In genomic region chr2:165405351-165405750, GRCm38 (mm10) we compare ENCODE assay signal across 10 mouse cellular contexts. TPM values are rescaled to one million over a fixed set of nuclear protein-coding genes. Genes with fewer than 3 reads are reported as not detected.
DNase-seq lines count a peak whose midpoint lies in the region; ATAC-seq and TF ChIP-seq lines count a peak whose summit lies in the region.
"Had no signal": no experiment of that assay in that cellular context is flagged by ENCODE, and none has a peak within 500 bp of the region (broad histone marks: within the 10 kb centered on the region; RNA-seq: fewer than 3 reads in every experiment).

No protein-coding gene starts in this region.

- peaks cover 14% of the 10 kb centered on the region for H3K4me1 ChIP-seq in midbrain, embryonic 10.5 days
- H3K4me1 ChIP-seq in midbrain, postnatal 0 days (ENCODE audit: insufficient read depth, low read length), result no peaks in the 10 kb centered on the region
- peaks cover 26% of the 10 kb centered on the region for H3K4me1 ChIP-seq in heart, embryonic 13.5 days
- no peaks in the 10 kb centered on the region; the same call in none of the 2 replicates for H3K4me1 ChIP-seq in lung, embryonic 16.5 days (replicated peaks; ENCODE audit: control insufficient read depth, insufficient read depth, low read length)

- 65% methylated on average over 6 of the region's 6 CpGs for WGBS in midbrain, embryonic 10.5 days
- 60% methylated on average over 6 of the region's 6 CpGs for WGBS in midbrain, postnatal 0 days
- 35% methylated on average over 6 of the region's 6 CpGs for WGBS in heart, embryonic 13.5 days
- 21% methylated on average over 6 of the region's 6 CpGs for WGBS in lung, embryonic 16.5 days

- no peaks in the 10 kb centered on the region; the same call in 1 of the 2 replicates for H3K27me3 ChIP-seq in midbrain, embryonic 10.5 days (ENCODE audit: low read depth, poor library complexity, severe bottlenecking)
- no peaks in the 10 kb centered on the region for H3K27me3 ChIP-seq in midbrain, postnatal 0 days (ENCODE audit: insufficient read depth, low read length)
- no peaks in the 10 kb centered on the region for H3K27me3 ChIP-seq in heart, embryonic 13.5 days (replicated peaks)
- H3K27me3 ChIP-seq in lung, embryonic 16.5 days (ENCODE audit: control insufficient read depth, insufficient read depth, low read depth, low read length), result no peaks in the 10 kb centered on the region

- no peak overlapping the region for H3K4me3 ChIP-seq in midbrain, embryonic 10.5 days
- H3K4me3 ChIP-seq in midbrain, postnatal 0 days (ENCODE audit: low read depth, low read length), result no peak overlapping the region
- H3K4me3 ChIP-seq in heart, embryonic 13.5 days, result no peak overlapping the region
- H3K4me3 ChIP-seq in lung, embryonic 16.5 days (ENCODE audit: low read length), result no peak overlapping the region

- no peak for TF ChIP-seq CTCF in midbrain, postnatal 0 days (IDR thresholded peaks at IDR 0.05)

- H3K9me3 ChIP-seq in midbrain, embryonic 10.5 days (replicated peaks), result no peaks in the 10 kb centered on the region
- H3K9me3 ChIP-seq in midbrain, postnatal 0 days (ENCODE audit: low read length), result no peaks in the 10 kb centered on the region
- no peaks in the 10 kb centered on the region for H3K9me3 ChIP-seq in heart, embryonic 13.5 days
- H3K9me3 ChIP-seq in lung, embryonic 16.5 days (ENCODE audit: control insufficient read depth, low read length), result no peaks in the 10 kb centered on the region

- H3K9ac ChIP-seq in midbrain, postnatal 0 days (replicated peaks; ENCODE audit: low read length, poor library complexity, severe bottlenecking), result no peak overlapping the region
- H3K9ac ChIP-seq in heart, embryonic 13.5 days, result no peak overlapping the region
- no peak overlapping the region for H3K9ac ChIP-seq in lung, embryonic 16.5 days (ENCODE audit: low read length)

- DNase-seq in midbrain, embryonic 10.5 days (ENCODE audit: low spot score), result no peak
- DNase-seq in midbrain, postnatal 0 days (ENCODE audit: low spot score), result no peak
- DNase-seq in thymus, adult 18-20 months, result no peak
- no peak for DNase-seq in natural killer cell, adult 2 months (ENCODE audit: low spot score in 2 of 2)
- no peak for DNase-seq in gastrocnemius, postnatal 14 days
- no peak for DNase-seq in layer of hippocampus, postnatal 36 days

- H3K27ac ChIP-seq in midbrain, embryonic 10.5 days (replicated peaks), result 0 out of 2 replicates have a peak overlapping the region, but pooled peaks have one; percentile 33
- no peak overlapping the region for H3K27ac ChIP-seq in midbrain, postnatal 0 days (ENCODE audit: low read depth, low read length)
- peak overlapping the region; percentile 48 for H3K27ac ChIP-seq in heart, embryonic 13.5 days (replicated peaks)
- no peak overlapping the region; the same call in 1 of the 2 replicates for H3K27ac ChIP-seq in lung, embryonic 16.5 days (ENCODE audit: low read length)

- no peaks in the 10 kb centered on the region for H3K36me3 ChIP-seq in midbrain, embryonic 10.5 days
- H3K36me3 ChIP-seq in midbrain, postnatal 0 days (ENCODE audit: insufficient read depth, low read length), result no peaks in the 10 kb centered on the region
- H3K36me3 ChIP-seq in heart, embryonic 13.5 days, result no peaks in the 10 kb centered on the region
- no peaks in the 10 kb centered on the region for H3K36me3 ChIP-seq in lung, embryonic 16.5 days (ENCODE audit: control insufficient read depth, insufficient read depth, low read length)

- H3K4me2 ChIP-seq in midbrain, postnatal 0 days (ENCODE audit: low read depth, low read length, poor library complexity, severe bottlenecking), result no peak overlapping the region
- H3K4me2 ChIP-seq in heart, embryonic 13.5 days, result no peak overlapping the region
- no peak overlapping the region for H3K4me2 ChIP-seq in lung, embryonic 16.5 days (ENCODE audit: low read depth, low read length)

- no peak for ATAC-seq in midbrain, postnatal 0 days (ENCODE audit: low FRiP score)
- no peak for ATAC-seq in heart, embryonic 13.5 days (ENCODE audit: extremely low read depth, insufficient number of reproducible peaks, low FRiP score, low TSS enrichment)
- ATAC-seq in lung, embryonic 16.5 days (ENCODE audit: low read depth), result peak; percentile 63; the same call in 1 of the 2 replicates

- intact Hi-C loops in gastrocnemius, postnatal 14 days (cut with DNase I; ENCODE audit: low total_unique reads), result no loop called here

RNA-seq across cellular contexts. Expression of gene Ocstamp, which starts 5.1 kb away (rescaled TPM):
- polyA plus RNA-seq in midbrain, embryonic 10.5 days (2016; fragmentation: Nextera tagmentation; extraction: Ambion mirVana), result 0.06 and 0.07 TPM in 2 replicates
- not detected in 2 replicates for total RNA-seq in midbrain, postnatal 0 days (2014; rRNA removed)
- polyA plus RNA-seq in midbrain, postnatal 0 days (2015; fragmentation: Nextera tagmentation; extraction: Ambion mirVana), result 0.04 and 0.06 TPM in 2 replicates
- 0.18 TPM in 1 of 2 replicates, not detected in the other for polyA plus RNA-seq in heart, embryonic 13.5 days (2015; fragmentation: Nextera tagmentation; extraction: Ambion mirVana)
- 0.18 TPM in 1 of 2 replicates, not detected in the other for polyA plus RNA-seq in lung, embryonic 16.5 days (2015; fragmentation: Nextera tagmentation; extraction: Ambion mirVana)
- total RNA-seq in gastrocnemius, postnatal 14 days (2021), result under 1 TPM; 0.11 to 0.18 TPM
- total RNA-seq in layer of hippocampus, postnatal 36 days (2021), result not detected
- total RNA-seq: MEL; neutrophil, adult 5-6 weeks had no signal

RNA-seq across cellular contexts. Expression of gene Zfp334, which starts 17.3 kb away (rescaled TPM):
- 19.9 and 23.1 TPM in 2 replicates for polyA plus RNA-seq in midbrain, embryonic 10.5 days (2016; fragmentation: Nextera tagmentation; extraction: Ambion mirVana)
- total RNA-seq in midbrain, postnatal 0 days (2014; rRNA removed), result 15.1 and 18.2 TPM in 2 replicates
- polyA plus RNA-seq in midbrain, postnatal 0 days (2015; fragmentation: Nextera tagmentation; extraction: Ambion mirVana), result 4.2 TPM in 2 replicates
- 5.1 and 5.2 TPM in 2 replicates for polyA plus RNA-seq in heart, embryonic 13.5 days (2015; fragmentation: Nextera tagmentation; extraction: Ambion mirVana)
- 5.9 and 6.6 TPM in 2 replicates for polyA plus RNA-seq in lung, embryonic 16.5 days (2015; fragmentation: Nextera tagmentation; extraction: Ambion mirVana)
- total RNA-seq in gastrocnemius, postnatal 14 days (2021), result 1 to 10 TPM; 2.2 to 2.3 TPM
- total RNA-seq in layer of hippocampus, postnatal 36 days (2021), result 10 to 100 TPM; 15.6 to 16.5 TPM
- total RNA-seq: MEL; neutrophil, adult 5-6 weeks had no signal

RNA-seq across cellular contexts. Expression of gene Zfp663, which starts 36.8 kb away (rescaled TPM):
- 6.0 and 7.2 TPM in 2 replicates for polyA plus RNA-seq in midbrain, embryonic 10.5 days (2016; fragmentation: Nextera tagmentation; extraction: Ambion mirVana)
- total RNA-seq in midbrain, postnatal 0 days (2014; rRNA removed), result 4.8 and 10.2 TPM in 2 replicates
- polyA plus RNA-seq in midbrain, postnatal 0 days (2015; fragmentation: Nextera tagmentation; extraction: Ambion mirVana), result 3.8 and 4.3 TPM in 2 replicates
- 0.16 TPM in 1 of 2 replicates, not detected in the other for polyA plus RNA-seq in heart, embryonic 13.5 days (2015; fragmentation: Nextera tagmentation; extraction: Ambion mirVana)
- 1.1 and 1.9 TPM in 2 replicates for polyA plus RNA-seq in lung, embryonic 16.5 days (2015; fragmentation: Nextera tagmentation; extraction: Ambion mirVana)
- under 1 TPM in 1 of 2 experiments, not detected in 1; 0.08 TPM for total RNA-seq in gastrocnemius, postnatal 14 days (2021)
- total RNA-seq in layer of hippocampus, postnatal 36 days (2021), result under 1 TPM; 0.15 to 0.66 TPM
- total RNA-seq: MEL; neutrophil, adult 5-6 weeks had no signal

Comparison
In these comparisons a context has a peak if more than half of its experiments do, and no peak if none do; other contexts are left out.
1. H3K27ac ChIP-seq: peak in midbrain, embryonic 10.5 days (single experiment) and heart, embryonic 13.5 days (single experiment); none in midbrain, postnatal 0 days (single experiment) and lung, embryonic 16.5 days (single experiment).